Mouse (Mus musculus) heart, postnatal 0 days (tissue): ENCODE data around the gene Vgf. TPM values are rescaled to one million over a fixed set of nuclear protein-coding genes. Genes with fewer than 3 reads are reported as not detected.
A peak's percentile ranks its signal among the peaks of the same experiment; 100 is the strongest.

Experiments
- ATAC-seq: fragments of 200-750 bp; cut with Nextera tagmentation; 2 replicates; pipeline ENCODE4 v1.8.0; 2017; ENCODE audit warnings: low read depth, moderate number of reproducible peaks, moderate library complexity; ENCODE audit not compliant: insufficient read depth
- DNase-seq: peaks from one replicate; pipeline ENCODE4 v3.0.0-alpha.2; 2016; ENCODE audit warnings: low spot score
- H3K27ac ChIP-seq: fragments of 300-500 bp; sonication (generic); 2 replicates; pipeline ENCODE4 v1.5.1; 2014; ENCODE audit warnings: low read depth, mild to moderate bottlenecking
- H3K27me3 ChIP-seq: fragments of 300-500 bp; sonication (generic); 2 replicates; pipeline ENCODE4 v1.6.1; 2014; ENCODE audit warnings: low read length, mixed read lengths; ENCODE audit not compliant: control insufficient read depth, insufficient read depth
- H3K36me3 ChIP-seq: fragments of 300-500 bp; sonication (generic); replicated peaks from 2 replicates; pipeline ENCODE4 v1.6.1; 2014; ENCODE audit warnings: low read length, mixed read lengths; ENCODE audit not compliant: control insufficient read depth, insufficient read depth
- H3K4me1 ChIP-seq: fragments of 300-500 bp; sonication (generic); 2 replicates; pipeline ENCODE4 v1.6.1; 2014; ENCODE audit warnings: antibody characterized with exemption; ENCODE audit not compliant: control insufficient read depth, insufficient read depth
- H3K4me2 ChIP-seq: fragments of 300-500 bp; sonication (generic); 2 replicates; pipeline ENCODE4 v1.6.1; 2014; ENCODE audit warnings: low read depth, mild to moderate bottlenecking, low read length, moderate library complexity
- H3K4me3 ChIP-seq: fragments of 300-500 bp; sonication (generic); 2 replicates; pipeline ENCODE4 v1.5.1; 2014; ENCODE audit warnings: low read depth, low read length
- H3K9ac ChIP-seq: fragments of 300-500 bp; sonication (generic); replicated peaks from 2 replicates; pipeline ENCODE4 v1.6.1; 2014; ENCODE audit warnings: low read depth, low read length, mixed read lengths
- H3K9me3 ChIP-seq: fragments of 300-500 bp; sonication (generic); replicated peaks from 2 replicates; pipeline ENCODE4 v1.6.1; 2016; ENCODE audit warnings: low read length; ENCODE audit not compliant: control insufficient read depth
- CTCF ChIP-seq: IDR thresholded peaks from 2 replicates; pipeline ENCODE4 v1.5.1; 2016; ENCODE audit warnings: antibody characterized with exemption, control low read depth, low read depth
- EP300 ChIP-seq: IDR thresholded peaks from 2 replicates; pipeline ENCODE4 v1.6.1; 2016; ENCODE audit warnings: antibody characterized with exemption, low read depth
- WGBS: fragments of 180-500 bp; shearing (Covaris S2); extraction: QIAGEN DNeasy Blood & Tissue Kit; methylation state at CpG from one replicate; pipeline ENCODE4 v1.1.7; 2014; 5-methylcytosine and 5-hydroxymethylcytosine counted together
- polyA plus RNA-seq: library from polyadenylated mRNA; unstranded; fragments of >200 nt; fragmentation: Nextera tagmentation; extraction: Ambion mirVana; gene quantifications from 2 replicates; pipeline ENCODE4 v1.2.1, GENCODE M21; 2015
- total RNA-seq: library from RNA; depleted of rRNA; stranded (reverse); fragments of >200 nt; gene quantifications from 2 replicates; pipeline ENCODE4 v1.2.3, GENCODE M21; 2014; ENCODE audit warnings: low replicate concordance

Gene Vgf
- total and polyA plus RNA-seq, 2 experiments from 2014 or later, result not detected

GRCm38 (mm10) chr5:137039453-137039852 lies 13.3 kb downstream of the Vgf start:
- Histone ChIP-seq H3K9ac (no peak overlapping the region), H3K36me3 (peaks cover 78% of the 10 kb centered on the region), H3K4me1 (no peaks in the 10 kb centered on the region), H3K4me3 (no peak overlapping the region), H3K27me3 (no peaks in the 10 kb centered on the region), H3K27ac (no peak overlapping the region), H3K4me2 (no peak overlapping the region), H3K9me3 (no peaks in the 10 kb centered on the region)
- DNase-seq (no peak), ATAC-seq (no peak)
- TF ChIP-seq CTCF (no peak), EP300 (no peak)
- 93% methylated on average over 10 of the region's 10 CpGs for WGBS

GRCm38 (mm10) chr5:137041442-137041841 lies 15.2 kb downstream of the Vgf start:
- 83% methylated on average over 10 of the region's 10 CpGs for WGBS
- ATAC-seq, result no peak
- peaks cover 63% of the 10 kb centered on the region for H3K36me3 ChIP-seq

GRCm38 (mm10) chr5:137043997-137044396 lies 17.8 kb downstream of the Vgf start:
- Histone ChIP-seq H3K36me3 (peaks cover 38% of the 10 kb centered on the region), H3K9me3 (no peaks in the 10 kb centered on the region), H3K4me3 (no peak overlapping the region), H3K27me3 (no peaks in the 10 kb centered on the region), H3K4me2 (no peak overlapping the region), H3K9ac (no peak overlapping the region), H3K27ac (no peak overlapping the region), H3K4me1 (0 out of 2 replicates have a peak, but pooled peaks cover 8% of the 10 kb centered on the region)
- ATAC-seq, result no peak
- TF ChIP-seq CTCF, result no peak
- no peak for TF ChIP-seq EP300
- WGBS, result 91% methylated on average over 7 of the region's 7 CpGs
- DNase-seq, result no peak

More at GRCm38 (mm10) chr5:137041442-137041841, 15.2 kb downstream of the Vgf start:
- no peak overlapping the region for H3K9ac ChIP-seq
- H3K27me3 ChIP-seq, result no peaks in the 10 kb centered on the region
- H3K27ac ChIP-seq, result no peak overlapping the region
- H3K9me3 ChIP-seq, result no peaks in the 10 kb centered on the region
- no peak overlapping the region for H3K4me3 ChIP-seq
- DNase-seq, result no peak
- H3K4me2 ChIP-seq, result no peak overlapping the region
- TF ChIP-seq CTCF (no peak), EP300 (no peak)
- H3K4me1 ChIP-seq, result 0 out of 2 replicates have a peak, but pooled peaks cover 8% of the 10 kb centered on the region

GRCm38 (mm10) chr5:137045402-137046323 lies 19.5 kb downstream of the Vgf start, which contains the start of gene Ap1s1:
Ap1s1 (minus strand) TSS chr5:137046135.
- Histone ChIP-seq H3K9ac (peak within 1 kb of the TSS; percentile 72), H3K4me1 (0 out of 2 replicates have a peak, but pooled peaks cover 8% of the 10 kb centered on the region), H3K4me3 (peak within 1 kb of the TSS; percentile 76), H3K27me3 (no peaks in the 10 kb centered on the region), H3K4me2 (peak within 1 kb of the TSS; percentile 97), H3K27ac (peak within 1 kb of the TSS; percentile 49), H3K9me3 (no peaks in the 10 kb centered on the region), H3K36me3 (peaks cover 22% of the 10 kb centered on the region)
- peak; percentile 94 for DNase-seq
- 2% methylated on average over 47 of the region's 48 CpGs for WGBS
- peak; percentile 93 for ATAC-seq
- TF ChIP-seq EP300 (no peak), CTCF (no peak)

- TF ChIP-seq CTCF, result no peak
- TF ChIP-seq EP300, result no peak
- DNase-seq (no peak), ATAC-seq (no peak)
- Histone ChIP-seq H3K9ac (no peak overlapping the region), H3K27ac (no peak overlapping the region), H3K4me2 (peak overlapping the region; percentile 97), H3K4me3 (peak overlapping the region; percentile 76), H3K4me1 (0 out of 2 replicates have a peak, but pooled peaks cover 8% of the 10 kb centered on the region), H3K9me3 (no peaks in the 10 kb centered on the region), H3K36me3 (peaks cover 17% of the 10 kb centered on the region), H3K27me3 (no peaks in the 10 kb centered on the region)
- 22% methylated on average over 5 of the region's 5 CpGs for WGBS
Measured at GRCm38 (mm10) chr5:137046324-137046718, 20.1 kb downstream of the Vgf start.
